Mouse (Mus musculus) kidney, postnatal 4 days (tissue): Measurements from ENCODE around the gene Tpk1.
"Not testable (repeated sequence)": the region's sequence is repeated elsewhere in the genome, so short reads cannot be mapped to it uniquely, and the experiment has no call there.

Experiments
- DNase-seq, 2 experiments: peaks; one replicate each; pipeline ENCODE4 v3.0.0; 2021; ENCODE audit warnings: mixed read lengths in 2 of 2

The Tpk1 gene

DNA sequence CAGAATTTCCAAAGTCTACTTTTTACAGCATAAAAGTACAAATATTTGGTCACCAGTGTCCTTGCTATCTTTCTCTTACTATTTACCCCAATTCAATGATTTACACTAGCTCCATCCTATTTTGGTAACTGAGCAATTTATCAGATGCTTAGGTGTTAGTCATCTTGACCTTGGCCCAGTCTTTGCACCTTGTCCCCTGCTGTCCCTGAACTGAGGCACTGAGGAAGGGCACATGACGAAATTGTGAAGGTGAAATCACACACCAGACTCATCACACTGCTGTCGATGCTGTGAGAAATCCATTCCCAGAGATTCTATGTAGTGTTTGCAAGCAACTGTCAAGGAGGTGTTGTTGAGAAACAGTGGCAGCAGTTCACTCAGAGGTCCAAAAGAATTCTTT, 145.9 kb downstream of the Tpk1 start:
- no peak for DNase-seq

DNA sequence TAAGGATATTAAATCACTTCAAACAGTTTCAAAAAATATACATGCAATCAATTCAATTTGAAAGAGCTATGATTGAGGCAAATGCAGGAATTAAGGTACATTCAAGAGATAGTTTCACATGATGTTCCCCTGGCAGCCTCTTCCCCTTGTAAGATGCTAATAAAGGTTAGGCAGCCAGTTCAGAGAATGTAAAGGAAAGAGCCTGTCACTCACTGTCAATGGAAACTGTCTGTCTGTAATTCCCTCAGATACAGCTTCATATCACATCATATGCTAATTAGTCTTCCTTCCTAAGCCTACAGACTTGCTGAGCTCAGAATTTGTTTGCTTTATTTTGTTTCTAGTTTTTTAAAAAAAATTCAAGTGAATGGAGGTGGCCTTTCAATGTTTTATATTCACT, 147.7 kb downstream of the Tpk1 start:
- no peak for DNase-seq

DNA sequence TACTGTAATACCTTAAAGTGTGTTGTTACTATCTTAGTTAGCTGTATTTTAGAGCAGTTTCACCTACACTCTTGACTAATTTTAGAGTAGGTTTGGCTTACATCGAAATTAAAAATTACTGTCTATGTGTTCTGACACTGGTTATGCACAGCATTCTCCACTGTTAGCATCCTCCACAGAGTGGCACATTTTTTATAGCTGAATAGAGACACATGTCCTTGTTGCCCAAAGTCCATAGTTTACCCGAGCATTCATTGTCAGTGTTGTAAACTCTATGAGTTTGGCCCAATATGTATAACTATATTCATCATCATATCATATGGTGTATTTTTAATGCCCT, 148.8 kb downstream of the Tpk1 start:
- no peak for DNase-seq

DNA sequence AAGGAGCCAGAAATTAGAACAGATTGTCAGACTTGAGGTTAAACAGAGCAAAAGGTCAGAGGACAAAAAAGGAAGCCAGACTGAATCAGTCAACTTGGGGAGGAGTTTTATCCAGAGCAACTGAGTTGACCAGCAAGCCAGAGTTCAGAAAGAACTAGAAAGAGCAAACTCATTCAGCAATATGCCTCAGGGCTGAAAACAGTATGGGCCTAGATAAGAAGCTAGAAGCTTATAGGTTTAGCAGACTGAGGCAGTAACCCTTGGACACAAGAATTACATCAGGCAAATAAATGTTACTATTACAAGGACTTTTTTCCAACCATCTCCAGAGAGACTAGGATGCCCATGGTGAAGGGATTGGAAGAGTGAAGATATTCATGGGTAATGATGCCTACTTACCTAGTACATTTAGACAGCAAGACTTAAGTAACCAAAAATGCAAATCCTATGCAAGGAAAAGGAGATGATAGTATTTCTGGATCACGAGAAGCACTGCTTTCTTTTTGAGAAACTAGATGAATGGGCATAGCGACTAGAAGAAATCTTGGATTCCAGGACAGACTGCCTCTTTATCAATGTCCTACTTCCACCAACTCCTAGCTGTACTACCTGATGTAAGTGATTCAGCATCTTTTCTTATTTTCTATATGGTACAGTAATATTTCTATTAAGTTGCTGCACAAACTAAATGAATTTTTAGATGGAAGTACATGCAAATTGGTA, 149.3 kb downstream of the Tpk1 start:
- DNase-seq: no peak

DNA sequence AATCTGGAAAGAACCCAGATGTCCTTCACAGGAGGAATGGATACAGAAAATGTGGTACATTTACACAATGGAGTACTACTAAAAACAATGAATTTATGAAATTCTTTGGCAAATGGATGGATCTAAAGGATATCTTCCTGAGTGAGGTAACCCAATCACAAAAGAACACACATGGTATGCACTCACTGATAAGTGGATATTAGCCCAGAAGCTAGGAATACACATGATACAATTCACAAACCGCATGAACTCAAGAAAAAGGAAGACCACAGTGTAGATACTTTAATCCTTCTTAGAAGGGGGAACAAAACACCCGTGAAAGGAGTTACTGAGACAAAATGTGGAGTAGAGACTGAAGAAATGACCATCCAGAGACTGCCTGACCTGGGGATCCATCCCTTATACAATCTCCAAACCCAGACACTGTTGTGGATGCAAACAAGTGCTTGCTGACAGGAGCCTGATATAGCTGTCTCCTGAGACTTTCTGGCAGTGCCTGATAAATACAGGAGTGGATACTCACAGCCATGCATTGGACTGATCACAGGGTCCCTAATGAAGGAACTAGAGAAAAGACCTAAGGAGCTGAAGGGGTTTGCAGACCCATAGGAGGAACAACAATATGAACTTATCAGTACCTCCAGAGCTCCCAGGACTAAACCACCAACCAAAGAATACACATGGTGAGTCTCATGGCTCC, 159.2 kb downstream of the Tpk1 start:
- not testable (repeated sequence) for DNase-seq

DNA sequence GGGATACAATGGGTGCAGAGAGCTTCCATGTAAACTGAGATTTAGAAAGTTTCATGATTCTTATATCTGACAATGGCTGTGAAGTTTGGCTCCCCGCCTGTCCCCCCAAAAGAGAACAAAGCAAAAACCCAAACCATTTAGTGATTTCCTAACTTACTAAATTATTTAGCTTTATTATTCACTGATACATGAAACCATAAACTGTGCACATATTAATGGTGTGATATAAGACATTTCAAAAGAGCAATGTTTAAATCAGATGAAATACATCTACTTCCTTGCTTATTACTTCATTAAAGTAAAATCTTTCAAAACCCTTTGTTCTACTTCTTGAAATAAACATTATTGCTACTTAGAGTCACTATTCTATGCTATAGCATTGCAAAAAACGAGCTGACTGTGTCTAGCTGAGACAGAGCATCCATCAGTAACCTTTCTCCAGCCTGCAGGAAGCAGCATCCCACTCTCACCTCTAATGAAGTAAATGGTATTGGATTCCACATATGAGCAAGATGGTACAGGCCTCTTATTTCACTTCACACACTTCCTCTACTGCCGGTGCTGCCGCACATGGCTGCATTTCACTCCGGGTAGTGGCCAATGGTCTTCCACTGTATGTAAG, 161.4 kb downstream of the Tpk1 start:
- no peak for DNase-seq

DNA sequence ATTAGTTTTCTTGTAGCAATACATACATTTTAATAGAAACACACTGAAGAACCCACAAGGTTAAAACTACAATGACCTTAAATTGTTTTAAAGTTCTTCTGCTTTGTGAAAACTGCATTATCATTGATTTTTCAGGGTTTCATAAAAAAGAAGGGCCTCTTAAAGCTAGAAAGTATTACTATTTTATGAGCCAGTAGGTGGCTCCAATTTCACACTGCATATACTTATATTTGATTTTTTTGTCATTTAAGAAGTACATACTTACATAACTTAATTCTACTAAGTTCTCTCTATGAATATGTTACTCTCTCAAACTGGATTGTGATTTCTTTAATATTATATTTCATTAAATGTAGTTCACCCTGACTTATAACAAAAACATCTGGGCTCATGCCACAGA, 173.7 kb downstream of the Tpk1 start:
- DNase-seq: no peak

DNA sequence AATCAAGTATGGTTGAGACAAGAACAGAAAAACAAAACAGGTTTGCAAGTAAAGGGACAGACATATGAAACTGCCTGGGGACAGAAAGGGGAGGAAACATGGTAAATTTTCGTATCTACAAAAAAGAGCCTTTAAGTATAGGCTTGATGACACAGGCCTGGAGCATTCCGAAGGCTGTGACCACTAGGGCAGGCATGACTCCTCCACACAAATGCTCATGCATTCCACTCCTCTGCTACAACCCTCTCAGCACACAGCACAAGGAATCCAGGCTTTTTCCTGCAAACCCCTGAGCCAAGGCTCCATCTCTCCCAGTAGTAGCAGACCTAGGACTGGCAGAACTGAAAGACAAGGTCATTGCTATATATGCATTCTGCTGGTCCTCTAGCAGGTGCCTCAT, 179.4 kb downstream of the Tpk1 start:
- no peak for DNase-seq

DNA sequence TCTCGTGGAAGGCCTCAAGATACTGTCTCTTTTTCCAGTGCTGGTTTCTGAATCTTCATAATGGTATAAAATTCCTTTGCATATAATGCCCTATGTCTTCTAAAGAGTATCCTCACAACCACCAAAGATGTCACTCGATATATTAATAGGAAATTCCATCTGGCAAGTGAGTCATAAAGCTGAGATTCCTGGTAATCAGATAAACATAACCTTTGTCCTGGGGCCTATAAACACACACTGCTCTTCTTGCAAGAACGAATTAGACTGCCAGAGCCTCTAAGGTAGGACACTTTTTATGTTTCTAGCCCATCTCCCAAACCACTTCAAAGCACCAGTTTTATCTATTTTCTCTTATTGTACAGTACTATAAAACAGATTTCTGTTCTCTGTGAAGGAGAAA, 185.4 kb downstream of the Tpk1 start:
- DNase-seq: no peak

DNA sequence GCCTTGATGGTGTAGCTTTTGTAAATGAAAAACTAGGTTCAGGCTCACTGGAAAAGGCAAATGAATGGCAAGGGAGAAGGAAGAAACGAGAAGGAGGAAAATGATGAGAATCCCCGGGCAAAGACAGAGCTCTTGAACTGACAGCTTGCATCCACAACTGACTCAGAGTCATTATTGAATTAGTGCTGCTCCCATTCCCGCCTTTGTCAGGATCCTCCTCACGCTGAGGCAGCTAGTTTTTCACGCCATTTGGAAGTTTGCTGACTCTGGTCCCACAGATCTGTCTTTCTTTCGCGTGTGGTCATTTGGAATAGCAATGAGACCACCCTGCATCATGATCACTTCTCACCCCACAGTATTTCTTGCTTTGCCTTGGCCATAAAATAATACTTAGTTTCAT, 187.3 kb downstream of the Tpk1 start:
- DNase-seq: no peak

DNA sequence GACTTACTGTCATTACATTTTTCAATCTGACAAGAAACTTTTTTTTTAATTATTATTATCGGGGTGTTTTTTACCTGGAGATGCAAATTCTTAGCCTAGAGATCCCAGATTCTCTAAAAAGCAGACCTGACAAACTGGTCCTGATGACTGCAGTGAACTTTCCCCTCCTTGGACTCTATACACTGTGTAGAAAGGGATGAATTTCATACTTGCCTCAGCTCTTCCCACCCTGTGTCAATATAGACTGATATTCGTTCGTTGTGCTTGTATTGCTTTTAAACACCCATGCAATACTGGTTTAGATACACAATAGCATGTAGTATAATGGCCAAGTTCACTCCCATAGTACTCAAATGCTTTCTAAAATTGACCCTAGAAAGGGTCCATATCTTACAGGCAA, 189.7 kb downstream of the Tpk1 start:
- DNase-seq: no peak

DNA sequence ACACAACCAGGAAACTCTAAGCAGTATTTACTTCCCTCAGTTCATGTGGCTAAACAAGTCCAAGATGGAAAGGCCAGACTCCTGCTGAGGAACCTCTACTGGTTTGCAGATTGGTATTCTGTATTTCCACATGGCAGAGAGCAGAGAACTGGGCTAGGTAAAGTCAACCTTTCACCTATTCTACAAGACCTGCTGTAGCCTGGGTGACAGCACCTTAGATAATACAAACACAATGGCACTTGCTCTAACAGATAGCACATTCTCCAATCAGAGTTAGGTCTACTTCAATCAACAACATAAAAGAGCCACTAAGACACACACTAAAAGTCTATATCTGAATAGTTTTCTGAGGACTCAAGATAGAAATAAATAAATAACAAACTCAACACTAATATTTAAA, 190.2 kb downstream of the Tpk1 start:
- no peak for DNase-seq

DNA sequence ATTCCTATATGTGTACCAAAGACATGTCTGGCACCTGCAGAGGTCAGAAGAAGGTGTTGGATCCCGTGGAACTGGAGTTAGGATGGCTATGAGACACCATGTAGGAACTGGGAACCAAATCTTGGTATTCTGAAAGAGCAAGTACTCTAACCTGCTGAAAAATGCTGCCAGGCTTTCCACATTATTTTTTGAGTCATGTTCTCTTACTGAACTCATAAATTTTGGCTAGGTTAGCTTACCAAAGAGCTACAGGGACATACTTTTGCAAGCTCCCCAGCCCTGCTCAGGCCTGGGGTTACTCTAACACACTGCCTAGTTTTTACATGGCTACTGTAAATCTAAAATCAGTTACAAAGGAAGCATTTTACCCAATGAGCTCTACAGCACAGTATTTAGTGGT, 194.5 kb downstream of the Tpk1 start:
- DNase-seq: no peak

DNA sequence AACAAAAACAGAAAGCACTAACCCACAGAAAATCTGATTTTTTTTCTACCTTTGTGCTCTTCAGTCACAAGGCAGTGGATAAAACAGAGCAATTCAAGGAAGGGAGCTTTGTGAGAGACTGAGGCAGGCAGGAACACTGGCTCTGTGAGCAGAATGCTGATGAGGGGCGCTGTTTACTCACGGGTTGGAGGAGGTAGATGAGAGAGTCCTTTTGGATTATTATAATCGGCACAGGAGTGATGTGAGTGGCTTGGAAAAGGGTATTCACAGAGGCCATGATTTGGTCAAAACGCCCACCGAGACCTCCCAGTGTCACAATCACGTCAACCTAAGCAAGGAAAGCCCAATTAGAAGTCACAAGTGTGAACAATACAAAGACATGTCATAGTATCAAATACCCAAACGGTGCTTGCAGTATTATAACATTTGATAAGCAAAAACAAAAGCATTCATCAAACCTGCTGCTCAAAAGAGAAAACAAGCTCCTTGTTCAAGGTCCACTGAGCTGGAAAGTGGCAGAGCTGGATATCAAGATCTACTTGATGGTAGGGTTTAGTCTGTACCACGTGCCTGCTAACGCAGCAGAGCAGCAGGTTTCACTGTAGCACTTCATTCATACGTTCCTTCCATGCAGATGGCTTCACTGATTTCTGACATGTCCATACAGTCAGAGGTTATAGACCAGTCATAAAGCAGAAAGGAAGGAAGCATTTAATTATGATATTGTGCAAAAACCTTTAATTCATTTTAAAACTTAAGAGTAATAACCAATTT, 197.1 kb downstream of the Tpk1 start:
- DNase-seq: no peak

DNA sequence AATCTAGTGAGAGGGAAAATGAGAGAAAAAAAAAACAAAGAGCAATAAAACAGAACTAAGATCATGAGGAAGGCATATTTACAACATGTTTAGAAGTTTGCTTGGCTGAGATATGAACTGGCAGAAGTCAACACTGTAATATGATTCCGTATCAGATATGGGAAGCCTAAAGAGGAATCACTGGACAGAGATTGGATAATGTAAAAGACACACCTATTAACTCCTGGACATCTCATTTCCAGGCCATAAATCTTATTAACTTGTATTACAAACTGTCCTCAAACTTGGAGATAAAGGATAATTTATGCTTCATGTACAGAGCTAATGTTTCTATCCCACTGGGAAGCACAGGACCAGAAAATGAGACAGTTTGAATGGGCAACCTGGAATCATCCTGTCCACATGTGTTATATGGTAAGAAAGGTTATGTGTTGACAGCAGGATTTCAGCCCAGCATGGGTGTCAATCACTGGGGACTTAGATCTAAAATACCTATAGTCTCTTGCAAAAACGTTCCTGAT, 203.2 kb downstream of the Tpk1 start:
- no peak for DNase-seq

DNA sequence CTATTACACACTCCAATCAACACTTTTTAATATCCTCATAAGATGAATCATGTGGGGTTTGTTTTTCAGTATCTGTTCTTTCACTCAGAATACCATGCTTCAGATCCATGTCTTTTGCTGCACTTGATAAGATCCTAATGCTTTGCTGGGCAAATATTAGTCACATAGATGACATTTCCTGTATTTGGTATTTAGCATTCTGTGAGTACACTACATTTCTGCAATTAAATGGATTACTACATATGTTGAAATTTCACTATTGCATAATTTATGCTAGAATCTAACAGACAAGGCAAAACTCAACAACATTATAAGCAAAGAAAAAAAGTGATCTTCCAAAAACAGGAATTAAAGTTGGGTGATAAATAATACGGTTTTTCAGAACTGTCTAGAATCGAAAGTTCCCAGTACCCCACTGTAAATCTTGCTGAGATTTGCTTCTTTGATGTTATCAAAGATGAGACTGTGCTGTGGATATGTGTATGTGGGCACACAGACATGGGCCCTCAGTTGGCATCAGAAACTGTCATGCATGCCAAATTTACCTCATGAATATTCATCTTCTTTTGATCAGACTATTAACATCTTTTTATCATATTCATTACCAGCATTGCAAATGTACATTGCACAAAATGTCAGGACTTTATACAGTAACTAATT, 203.8 kb downstream of the Tpk1 start:
- no peak for DNase-seq

DNA sequence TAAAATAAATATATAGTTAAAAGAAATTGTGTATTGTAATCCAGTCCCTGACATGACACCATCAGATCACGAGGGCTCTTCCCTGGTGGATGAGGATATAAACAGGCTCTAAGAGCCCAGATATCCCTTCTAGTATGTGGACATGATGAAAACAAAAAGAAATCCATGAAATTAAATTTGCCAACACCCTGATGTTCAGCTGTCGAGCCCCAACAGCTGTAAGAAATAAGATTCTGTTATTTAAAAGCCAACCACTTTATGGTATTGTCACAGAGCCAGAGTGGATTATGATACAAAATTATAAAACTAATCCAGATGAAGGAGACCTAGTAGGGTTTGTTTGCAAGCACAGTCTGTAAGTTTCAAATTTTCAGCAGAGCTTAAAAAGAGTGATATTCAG, 207.0 kb downstream of the Tpk1 start:
- DNase-seq: no peak

DNA sequence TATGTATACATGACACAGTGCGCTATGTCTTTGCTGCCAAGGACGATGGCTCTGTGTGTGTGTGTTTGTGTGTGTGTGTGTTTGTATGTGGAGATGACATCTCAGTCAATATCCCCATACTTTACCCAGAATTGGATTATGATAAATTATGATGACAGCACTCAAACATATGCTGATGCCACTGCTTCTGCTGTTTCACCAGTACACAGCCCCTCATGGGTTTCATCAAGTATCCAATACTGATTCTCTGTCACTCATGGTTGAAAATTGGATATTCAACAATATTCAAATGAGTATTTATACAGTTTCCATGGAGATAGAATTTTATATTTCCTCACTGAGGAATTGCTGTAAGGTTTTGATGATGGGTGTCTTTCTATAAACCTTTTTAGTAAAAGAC, 208.1 kb downstream of the Tpk1 start:
- no peak for DNase-seq

DNA sequence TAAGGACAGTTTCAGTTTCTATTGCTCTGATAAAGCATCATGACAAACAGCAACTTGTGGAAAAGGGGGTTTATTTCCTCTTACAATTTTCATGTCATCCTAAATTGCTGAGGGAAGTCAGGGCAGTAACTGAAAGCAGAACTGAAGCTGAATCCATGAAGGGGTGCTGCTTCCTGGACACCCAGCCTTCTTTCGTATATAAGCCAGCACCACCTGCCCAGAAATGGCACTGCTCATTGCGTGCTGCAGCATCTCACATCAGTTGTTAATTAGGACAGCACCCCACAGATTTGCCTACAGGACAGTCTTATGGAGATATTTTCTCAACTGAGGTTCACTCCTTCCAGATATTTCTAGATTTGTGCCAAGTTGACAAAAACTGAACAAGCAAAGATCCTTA, 216.6 kb downstream of the Tpk1 start:
- no peak for DNase-seq

DNA sequence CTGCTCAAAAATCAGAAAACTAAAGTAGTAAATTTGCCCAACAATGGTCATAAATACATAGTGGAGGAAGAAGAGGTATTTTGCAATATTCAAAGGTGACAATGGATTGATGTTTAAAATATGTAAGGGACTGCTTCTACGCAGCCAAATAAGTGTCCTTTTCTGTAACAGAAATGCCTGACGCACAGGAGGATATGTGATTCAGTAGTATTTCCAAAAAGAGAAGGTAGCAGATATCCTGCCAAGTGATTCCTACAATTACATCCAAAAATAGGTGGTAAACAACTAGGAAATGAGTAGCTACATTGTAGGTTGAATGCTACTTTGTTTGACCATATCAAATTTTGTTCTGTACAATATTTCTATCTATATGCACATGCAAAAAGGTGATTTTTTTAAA, 220.2 kb downstream of the Tpk1 start:
- DNase-seq: no peak

DNA sequence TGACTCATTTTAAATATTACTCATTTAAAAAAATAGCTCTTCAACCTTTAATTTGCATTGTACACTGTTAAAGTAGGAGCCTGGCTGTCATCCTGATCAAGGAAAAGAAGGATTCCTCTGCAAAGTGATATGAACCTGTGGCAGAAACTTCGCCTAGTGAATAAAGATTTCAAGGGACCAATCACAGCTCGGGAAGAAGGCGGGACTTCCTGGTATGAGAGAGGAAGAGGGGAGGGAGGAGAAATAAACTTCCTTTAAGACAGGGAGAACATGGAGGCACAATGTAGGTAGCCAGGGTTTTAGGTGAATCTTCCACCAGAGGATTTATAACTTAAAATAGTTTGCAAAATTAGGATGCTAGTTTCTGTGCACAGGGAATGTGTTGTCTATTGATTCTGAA, 223.9 kb downstream of the Tpk1 start:
- no peak for DNase-seq

DNA sequence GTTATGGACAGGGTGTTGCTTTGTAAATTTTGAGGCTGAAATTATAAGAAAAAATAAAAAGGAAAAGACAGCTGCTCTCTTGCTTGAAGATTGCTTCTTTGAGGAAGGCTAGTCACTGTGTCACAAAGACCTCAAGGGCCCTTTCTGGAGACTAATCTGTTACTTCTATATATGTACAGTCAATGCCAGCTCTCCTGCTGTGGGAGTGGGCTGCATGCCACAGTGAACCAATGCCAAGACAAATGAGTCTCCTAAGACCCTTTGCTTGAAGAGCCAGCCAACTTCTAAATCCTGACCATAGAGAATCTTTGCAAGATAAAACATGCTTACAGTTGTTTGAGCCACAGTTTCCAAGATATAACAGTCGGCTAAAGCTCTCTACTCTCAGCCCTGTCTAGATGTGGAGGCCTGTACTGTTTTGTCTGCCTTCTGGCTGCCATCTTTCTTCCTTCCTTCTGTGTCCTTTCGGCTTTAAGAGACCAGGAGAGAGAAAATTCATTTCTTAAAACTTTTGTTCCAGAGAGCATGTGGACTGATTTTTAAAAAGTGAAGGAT, 230.0 kb downstream of the Tpk1 start:
- no peak for DNase-seq

DNA sequence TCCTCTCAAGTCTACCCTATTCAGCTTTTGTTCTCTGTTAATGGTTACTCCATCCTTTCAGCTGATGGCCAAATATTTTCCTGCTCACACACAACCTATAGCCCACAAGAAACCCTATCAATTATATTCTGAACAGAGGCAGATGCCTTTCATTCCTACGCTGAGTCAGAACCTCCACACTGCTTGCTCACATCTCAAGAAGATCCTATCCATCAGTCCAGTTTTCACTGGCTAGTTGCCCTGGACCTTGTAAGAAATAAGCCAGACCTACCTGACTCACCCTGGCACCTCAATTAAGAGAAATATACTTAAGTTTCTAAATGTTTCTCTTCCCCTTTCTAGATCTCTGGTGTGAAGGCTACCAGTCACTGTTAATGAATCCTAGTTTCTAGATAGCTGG, 231.7 kb downstream of the Tpk1 start:
- DNase-seq: no peak
